In the genomic region with DNA sequence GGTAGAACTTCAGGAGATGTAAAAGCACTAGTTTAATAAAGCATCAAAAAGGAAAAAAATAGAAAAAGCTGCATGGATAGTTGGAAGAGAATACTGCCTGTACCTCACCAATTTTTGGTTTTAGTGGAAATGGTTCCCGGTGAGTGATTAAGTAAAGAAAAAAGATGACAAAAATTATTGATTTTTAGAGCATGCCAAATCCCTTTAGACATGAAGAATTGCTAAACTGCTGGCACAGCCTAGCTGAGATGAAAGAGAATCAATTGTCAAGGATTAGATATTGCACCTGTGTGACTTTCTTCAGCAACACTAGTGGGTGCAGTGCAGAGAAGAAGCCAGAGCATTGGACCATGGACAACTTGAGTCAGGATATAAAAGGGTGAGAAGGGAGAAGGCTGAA, we compare ENCODE assay signal across 35 mouse cellular contexts.
"Had no signal": no experiment of that assay in that cellular context is flagged by ENCODE, and none has a peak within 500 bp of the region (broad histone marks: within the 10 kb centered on the region; RNA-seq: fewer than 3 reads in every experiment).

No protein-coding gene starts in this region.

- H3K27me3 ChIP-seq: heart, embryonic 12.5 days; heart, embryonic 13.5 days; heart, embryonic 15.5 days; hindbrain, embryonic 12.5 days; hindbrain, embryonic 13.5 days; hindbrain, embryonic 15.5 days; intestine, embryonic 15.5 days; kidney, embryonic 15.5 days had no signal

- H3K9me3 ChIP-seq: heart, embryonic 10.5 days; heart, embryonic 12.5 days; heart, embryonic 13.5 days; heart, embryonic 15.5 days; hindbrain, embryonic 10.5 days; hindbrain, embryonic 12.5 days; hindbrain, embryonic 13.5 days; hindbrain, embryonic 15.5 days; intestine, embryonic 15.5 days; kidney, embryonic 15.5 days had no signal

- DNase-seq: heart, postnatal 10 days; heart, postnatal 14 days; heart, postnatal 36 days; heart, postnatal 4 days; kidney, adult 11 months; kidney, adult 18-20 months; kidney, adult 2 months; kidney, adult 8-10 months; kidney, adult 9 months; kidney, postnatal 10 days; kidney, postnatal 14 days; kidney, postnatal 25 days; kidney, postnatal 36 days; kidney, postnatal 4 days; layer of hippocampus, adult 9-11 months; layer of hippocampus, postnatal 36 days had no signal

- H3K9ac ChIP-seq: heart, embryonic 12.5 days; heart, embryonic 13.5 days; heart, embryonic 15.5 days; hindbrain, embryonic 12.5 days; hindbrain, embryonic 13.5 days; hindbrain, embryonic 14.5 days; hindbrain, embryonic 15.5 days; intestine, embryonic 15.5 days; kidney, embryonic 15.5 days had no signal

- H3K27ac ChIP-seq: heart, embryonic 10.5 days; heart, embryonic 13.5 days; heart, embryonic 15.5 days; hindbrain, embryonic 10.5 days; hindbrain, embryonic 12.5 days; hindbrain, embryonic 13.5 days; hindbrain, embryonic 14.5 days; hindbrain, embryonic 15.5 days; hindbrain, postnatal 0 days; intestine, embryonic 15.5 days; kidney, embryonic 15.5 days; kidney, postnatal 0 days; layer of hippocampus, adult 2 months had no signal

- H3K4me1 ChIP-seq: heart, embryonic 10.5 days; heart, embryonic 12.5 days; heart, embryonic 13.5 days; heart, embryonic 15.5 days; hindbrain, embryonic 10.5 days; hindbrain, embryonic 12.5 days; hindbrain, embryonic 13.5 days; hindbrain, embryonic 15.5 days; intestine, embryonic 15.5 days; kidney, embryonic 15.5 days had no signal

- H3K4me3 ChIP-seq: heart, embryonic 10.5 days; heart, embryonic 12.5 days; heart, embryonic 13.5 days; heart, embryonic 15.5 days; hindbrain, embryonic 10.5 days; hindbrain, embryonic 12.5 days; hindbrain, embryonic 13.5 days; hindbrain, embryonic 15.5 days; intestine, embryonic 15.5 days; kidney, embryonic 15.5 days; layer of hippocampus, adult 2 months had no signal

- H3K4me2 ChIP-seq: heart, embryonic 11.5 days; heart, embryonic 12.5 days; heart, embryonic 13.5 days; heart, embryonic 15.5 days; hindbrain, embryonic 12.5 days; hindbrain, embryonic 13.5 days; hindbrain, embryonic 14.5 days; hindbrain, embryonic 15.5 days; intestine, embryonic 15.5 days; kidney, embryonic 15.5 days had no signal

- H3K36me3 ChIP-seq: heart, embryonic 10.5 days; heart, embryonic 12.5 days; heart, embryonic 13.5 days; heart, embryonic 15.5 days; hindbrain, embryonic 10.5 days; hindbrain, embryonic 12.5 days; hindbrain, embryonic 13.5 days; hindbrain, embryonic 15.5 days; intestine, embryonic 15.5 days; kidney, embryonic 15.5 days had no signal

- ATAC-seq: hindbrain, embryonic 16.5 days; hindbrain, postnatal 0 days; inflammation-experienced regulatory T-cells, adult 6 months; intestine, embryonic 15.5 days; intestine, embryonic 16.5 days; intestine, postnatal 0 days had no signal
